Mouse (Mus musculus): Measurements from ENCODE around the gene Pld1.
A peak's percentile ranks its signal among the peaks of the same experiment; 100 is the strongest.
"Not testable (repeated sequence)": the region's sequence is repeated elsewhere in the genome, so short reads cannot be mapped to it uniquely, and the experiment has no call there.

Pld1 gene

GRCm38 (mm10) chr3:27942991-27943390 is 4.5 kb downstream of the Pld1 start:
- no peak for DNase-seq (ENCODE audit: low read depth, low spot score)

DNA sequence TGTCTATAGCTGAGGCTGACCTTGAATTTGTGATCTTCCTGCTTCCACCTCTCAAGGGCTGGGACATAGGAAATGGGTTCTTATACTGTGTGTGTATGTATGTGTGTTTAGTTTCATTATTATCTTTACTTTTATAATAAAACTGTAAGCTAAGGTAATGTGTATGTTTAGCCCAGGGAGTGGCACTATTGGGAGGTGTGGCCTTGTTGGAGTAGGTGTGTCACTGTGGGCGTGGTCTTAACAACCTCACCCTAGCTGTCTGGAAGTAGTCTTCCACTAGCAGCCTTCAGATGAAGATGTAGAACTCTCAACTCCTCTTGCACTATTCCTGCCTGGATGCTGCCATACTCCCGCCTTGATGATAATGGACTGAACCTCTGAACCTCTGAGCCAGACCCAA is 6.9 kb downstream of the Pld1 start:
- DNase-seq (ENCODE audit: low read depth, low spot score), result not testable (repeated sequence)

GRCm38 (mm10) chr3:27949175-27949872 is 10.8 kb downstream of the Pld1 start:
- DNase-seq (ENCODE audit: low read depth, low spot score), result no peak

- no peak for DNase-seq (ENCODE audit: low read depth, low spot score)
These were observed 11.4 kb downstream of the Pld1 start for GRCm38 (mm10) chr3:27949873-27950250.

DNA sequence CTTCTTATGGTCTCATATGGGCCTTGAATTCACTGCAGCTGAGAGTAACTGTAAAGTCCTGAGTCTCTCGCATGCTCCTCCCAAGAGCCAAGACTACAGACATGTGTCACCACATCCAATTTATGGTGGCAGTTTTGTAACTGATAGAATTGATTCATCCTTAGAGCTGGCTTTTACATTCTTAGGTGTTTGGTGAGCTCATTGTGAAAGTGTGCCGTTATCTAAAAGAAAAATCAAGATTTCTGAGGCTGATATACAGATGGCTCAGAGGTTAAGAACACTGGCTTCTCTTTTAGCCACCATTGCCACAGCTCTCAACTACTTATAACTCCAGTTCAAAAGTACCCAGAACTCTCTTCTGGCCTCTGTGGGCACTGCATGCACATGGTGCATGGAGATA is 12.2 kb downstream of the Pld1 start:
- no peak for DNase-seq (ENCODE audit: low read depth, low spot score)

DNA sequence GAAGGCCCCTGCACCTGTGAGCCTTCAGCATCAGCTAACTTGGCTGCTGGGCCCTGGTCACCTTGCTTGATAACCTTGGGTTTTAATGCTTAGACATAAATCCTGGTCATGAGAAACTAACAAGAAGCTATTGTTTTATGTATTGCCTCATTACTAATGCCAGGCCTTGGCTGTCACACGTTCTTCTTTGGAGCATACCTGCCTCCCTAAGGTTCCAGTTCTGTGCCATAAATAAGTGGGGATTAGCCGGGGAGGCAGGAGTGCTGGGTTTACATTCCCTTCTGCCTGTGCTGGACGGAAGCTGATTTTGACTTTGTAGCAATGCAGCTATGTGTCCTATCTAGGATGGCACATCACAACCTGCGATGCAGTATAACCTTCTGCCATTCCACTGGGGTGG is 13.2 kb downstream of the Pld1 start:
- DNase-seq (ENCODE audit: low read depth, low spot score), result no peak

- DNase-seq (ENCODE audit: low read depth, low spot score), result no peak
These were observed 17.5 kb downstream of the Pld1 start for GRCm38 (mm10) chr3:27956006-27956405.

DNA sequence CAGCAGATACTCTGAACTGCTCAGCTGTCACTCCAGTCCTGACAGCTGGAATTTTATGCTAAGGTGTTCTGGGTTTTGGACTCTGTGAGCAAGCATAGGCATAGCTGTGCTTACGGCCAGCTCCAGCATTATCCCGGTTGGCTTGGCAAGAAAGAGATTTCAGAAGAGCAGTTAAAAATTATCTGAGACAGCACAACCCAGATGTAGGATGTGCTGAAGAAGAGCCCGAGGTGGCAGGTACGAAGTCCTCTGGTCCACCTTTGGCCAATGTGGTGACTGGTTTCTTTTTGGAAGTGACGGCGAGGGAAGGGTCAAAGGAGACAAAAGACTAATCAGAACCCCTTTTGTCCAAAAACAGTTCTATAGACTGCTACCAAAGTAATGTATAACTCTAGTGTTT is 20.7 kb downstream of the Pld1 start:
- no peak for DNase-seq (ENCODE audit: low read depth, low spot score)

GRCm38 (mm10) chr3:27961162-27961561 is 22.7 kb downstream of the Pld1 start:
- no peak for DNase-seq (ENCODE audit: low read depth, low spot score)

DNA sequence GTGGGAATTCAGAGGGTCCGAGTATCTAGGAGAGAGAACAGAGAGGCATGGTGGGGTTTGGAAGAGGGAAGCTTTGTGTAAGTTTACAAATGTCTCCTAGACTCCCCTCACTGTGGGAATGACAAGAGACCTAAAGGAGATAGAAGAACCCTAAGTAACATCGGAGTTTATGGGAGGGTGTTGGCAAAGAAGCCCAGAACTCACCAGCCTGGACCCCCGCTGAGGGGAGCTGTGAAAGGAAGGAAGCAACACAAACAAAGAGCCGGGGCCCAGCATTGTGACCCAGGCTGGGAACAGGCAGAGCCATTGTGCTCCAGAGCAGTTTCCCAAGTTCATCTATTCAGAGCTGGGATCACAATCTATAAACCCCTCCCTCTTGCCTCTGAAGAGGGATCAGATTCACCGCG is 25.3 kb downstream of the Pld1 start:
- no peak for DNase-seq (ENCODE audit: low read depth, low spot score)

DNA sequence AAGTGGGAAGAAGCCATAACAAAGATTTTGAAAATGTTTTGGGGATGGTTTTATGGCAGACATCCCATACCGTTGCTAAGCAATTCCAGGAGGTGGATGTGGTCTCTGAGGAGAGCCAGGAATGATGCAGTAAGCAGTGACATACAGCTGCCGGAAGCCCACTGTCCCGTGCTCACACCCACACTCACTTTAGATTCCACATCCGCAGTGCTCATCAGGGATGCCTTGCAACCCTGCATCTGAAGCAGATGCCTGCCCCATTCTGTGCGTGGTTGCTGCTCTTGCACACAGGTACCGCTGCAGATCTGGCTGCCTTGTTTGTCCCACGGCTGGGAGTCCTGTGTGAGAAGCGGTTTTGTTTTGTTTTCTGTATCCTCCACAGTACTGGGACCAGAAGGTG is 30.2 kb downstream of the Pld1 start:
- no peak for DNase-seq (ENCODE audit: low read depth, low spot score)

DNA sequence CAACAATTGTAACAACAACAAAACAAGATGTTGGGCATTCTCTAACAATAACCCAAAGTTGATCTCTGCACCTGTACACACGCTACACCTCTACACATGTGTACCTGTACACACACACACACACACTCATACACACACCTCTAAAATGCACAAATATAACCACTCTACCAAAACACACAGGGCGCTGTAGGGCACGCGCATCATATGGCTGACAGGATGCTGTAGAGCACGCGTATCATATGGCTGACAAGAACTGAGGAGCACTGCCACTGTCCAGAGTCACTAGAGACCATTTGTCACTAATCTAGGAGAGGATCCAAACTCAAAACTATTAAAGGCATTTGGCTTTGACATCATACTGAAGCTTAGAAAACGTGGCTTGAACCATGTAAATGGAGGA is 35.4 kb downstream of the Pld1 start:
- no peak for DNase-seq (ENCODE audit: low read depth, low spot score)

DNA sequence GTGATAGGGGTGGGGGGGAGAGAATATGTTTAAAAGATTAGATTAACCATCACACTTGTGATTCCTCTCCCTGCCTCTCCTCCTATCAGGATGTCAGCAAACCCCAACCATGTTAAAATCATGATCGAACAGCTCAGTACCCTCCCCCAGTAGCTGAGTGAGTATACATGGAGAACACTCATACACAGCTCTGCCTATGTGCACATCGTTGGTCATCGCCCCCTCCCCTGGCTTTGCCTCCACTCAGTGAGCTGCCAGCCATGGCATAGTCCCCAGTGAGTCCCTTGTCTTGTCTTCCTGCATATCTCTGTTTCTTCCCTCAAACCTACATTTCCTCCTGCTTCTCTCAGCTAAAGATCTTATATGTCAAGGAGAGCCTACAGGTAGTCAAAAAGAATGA is 36.5 kb downstream of the Pld1 start:
- no peak for DNase-seq (ENCODE audit: low read depth, low spot score)

GRCm38 (mm10) chr3:27976931-27977544 is 38.5 kb downstream of the Pld1 start:
- no peak for DNase-seq (ENCODE audit: low read depth, low spot score)

DNA sequence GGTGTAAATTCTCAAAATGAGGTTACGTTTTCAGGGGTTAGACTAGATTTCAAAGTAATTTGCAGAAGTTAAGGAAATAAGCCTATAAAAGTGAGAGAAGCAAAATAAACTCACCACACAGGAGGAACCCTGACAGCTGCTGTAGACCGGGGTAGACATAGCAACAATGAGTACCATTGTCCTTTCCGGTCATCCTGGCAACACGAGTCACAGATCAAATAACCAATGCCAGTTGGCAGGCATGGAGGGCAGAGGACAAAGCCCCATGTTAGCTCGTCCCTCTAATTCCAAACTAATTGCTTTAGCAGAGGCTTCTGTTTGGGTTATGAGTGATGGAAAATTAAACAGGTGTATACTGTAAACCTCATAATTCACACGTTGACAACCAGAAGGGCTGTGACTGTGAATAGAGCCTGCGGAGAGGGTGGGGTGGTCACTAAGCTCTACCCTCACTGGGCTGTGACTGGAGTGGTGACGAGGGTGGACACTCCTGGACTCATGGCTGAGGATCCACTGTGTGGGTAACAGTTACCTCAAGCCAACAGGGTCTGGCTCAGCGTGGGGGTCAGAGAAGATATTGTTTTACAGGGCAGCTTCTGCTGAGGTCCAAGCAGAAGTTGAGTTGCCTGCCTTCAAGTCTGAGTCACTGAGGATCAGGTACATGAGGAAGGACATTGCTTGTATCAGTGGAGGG is 39.7 kb downstream of the Pld1 start:
- no peak for DNase-seq (ENCODE audit: low read depth, low spot score)

DNA sequence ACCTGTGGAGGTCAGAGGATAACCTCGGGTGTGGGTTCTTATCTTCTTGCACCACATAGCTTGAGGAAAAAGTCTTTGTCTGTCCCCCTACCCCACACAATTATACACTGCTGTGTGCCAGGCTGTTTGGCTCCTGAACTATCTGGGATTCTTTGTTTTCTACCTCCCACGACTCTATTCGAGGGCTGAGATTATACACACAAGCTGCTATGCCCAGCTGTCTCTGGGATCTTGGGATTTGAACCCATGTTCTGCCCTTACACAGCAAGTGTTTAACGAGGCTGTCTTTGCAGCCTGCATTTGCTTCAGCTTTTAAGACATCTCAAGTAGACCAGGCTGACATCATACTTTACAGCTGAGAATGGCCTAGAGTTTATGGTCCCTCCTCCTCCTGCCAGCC is 43.1 kb downstream of the Pld1 start:
- no peak for DNase-seq (ENCODE audit: low read depth, low spot score)

DNA sequence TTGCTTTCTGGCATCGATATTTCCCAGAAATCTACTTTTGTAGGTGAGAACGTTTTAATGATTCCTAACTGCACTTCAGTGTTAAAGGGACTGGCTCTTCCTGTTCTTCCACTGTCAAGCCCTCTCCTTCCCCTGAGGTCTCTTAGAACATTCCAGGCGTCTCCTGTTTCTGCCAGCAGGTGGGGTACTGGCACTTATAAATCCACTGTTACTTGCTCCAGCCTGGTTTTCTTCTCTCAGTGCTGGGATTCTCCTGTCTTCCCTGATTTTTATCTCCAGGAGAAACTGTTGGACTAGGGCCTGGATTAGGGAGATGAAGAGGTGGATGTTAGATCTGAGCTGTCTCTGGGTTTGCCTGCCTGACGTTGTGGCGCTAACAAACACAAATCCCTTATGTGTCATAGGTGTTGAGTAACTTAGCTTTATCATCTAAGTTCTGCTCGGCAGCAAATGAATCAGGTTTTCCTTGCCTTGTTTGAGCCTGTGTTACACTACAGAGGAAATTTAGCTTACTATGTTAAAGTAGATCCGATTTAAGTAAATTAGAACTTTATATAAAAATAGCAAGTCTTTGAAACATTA is 44.0 kb downstream of the Pld1 start:
- peak; percentile 21 for DNase-seq (ENCODE audit: low read depth, low spot score)

DNA sequence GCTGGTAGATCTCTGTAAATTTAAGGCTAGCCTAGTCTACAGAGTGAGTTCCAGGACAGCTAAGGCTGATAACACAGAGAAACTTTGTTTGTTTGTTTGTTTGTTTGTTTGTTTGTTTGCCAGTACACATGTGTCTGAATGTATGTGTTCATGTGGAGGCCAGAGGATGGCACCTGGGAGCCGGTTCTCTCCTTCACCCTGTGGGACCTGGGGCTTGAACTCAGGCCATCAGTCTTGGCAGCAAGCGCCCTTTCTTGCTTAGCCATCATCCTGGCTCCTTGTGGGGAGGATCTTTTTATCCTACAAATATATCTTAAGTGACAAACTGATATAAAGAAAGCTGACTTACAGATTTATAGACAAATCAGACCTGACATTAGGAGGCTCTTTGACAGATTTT is 44.8 kb downstream of the Pld1 start:
- DNase-seq (ENCODE audit: low read depth, low spot score), result no peak

DNA sequence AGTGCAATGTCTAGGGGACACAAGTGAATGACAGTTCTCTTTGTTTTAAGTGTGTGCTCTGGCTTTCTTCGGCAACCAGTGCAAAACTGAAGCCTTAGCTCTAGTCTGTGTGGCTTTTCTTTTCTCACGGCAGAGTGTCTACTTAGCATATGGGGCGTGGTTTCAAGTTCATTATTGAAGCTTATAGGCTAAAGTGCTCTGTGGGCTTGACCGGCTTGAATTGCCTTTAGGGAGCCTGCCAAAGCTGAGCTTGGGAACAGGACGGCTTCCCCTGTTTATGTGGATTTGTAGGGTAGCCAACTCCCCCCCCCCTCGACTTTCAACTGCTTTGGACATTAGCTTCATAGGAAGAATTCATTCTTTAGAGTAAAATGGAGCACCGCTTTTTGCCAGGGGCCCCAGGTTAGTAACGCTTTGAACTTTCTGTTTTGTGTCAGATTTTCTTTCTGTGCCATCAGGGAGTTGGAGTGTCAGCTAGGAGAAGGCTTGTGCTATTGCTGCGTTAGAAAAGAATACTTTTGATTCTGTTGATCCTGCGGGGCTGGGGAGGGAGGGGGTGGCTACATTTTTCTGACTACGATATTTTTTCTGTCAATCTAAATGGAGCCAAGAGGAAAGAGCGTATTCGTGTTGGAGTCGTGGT is 45.6 kb downstream of the Pld1 start:
- peak; percentile 56 for DNase-seq (ENCODE audit: low read depth, low spot score)

DNA sequence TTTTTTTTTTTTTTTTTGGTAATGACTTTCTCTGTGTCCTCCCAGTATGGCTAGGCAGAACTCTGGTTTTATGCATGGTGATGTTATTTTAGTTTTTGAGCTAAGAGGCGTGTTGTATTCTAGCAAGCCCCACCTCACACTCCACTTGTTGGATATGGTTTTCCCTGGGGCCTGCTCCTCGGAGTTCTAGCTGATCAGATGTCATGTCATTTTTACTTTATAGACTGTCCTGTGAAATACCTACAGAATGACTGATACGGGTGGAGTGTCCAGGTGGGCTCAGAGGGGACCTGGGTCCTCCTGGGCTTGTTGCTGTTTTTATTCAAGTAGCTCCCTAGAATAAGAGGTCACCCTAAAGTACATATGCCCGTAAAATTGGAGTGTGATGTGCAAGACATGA is 46.1 kb downstream of the Pld1 start:
- DNase-seq (ENCODE audit: low read depth, low spot score), result no peak

DNA sequence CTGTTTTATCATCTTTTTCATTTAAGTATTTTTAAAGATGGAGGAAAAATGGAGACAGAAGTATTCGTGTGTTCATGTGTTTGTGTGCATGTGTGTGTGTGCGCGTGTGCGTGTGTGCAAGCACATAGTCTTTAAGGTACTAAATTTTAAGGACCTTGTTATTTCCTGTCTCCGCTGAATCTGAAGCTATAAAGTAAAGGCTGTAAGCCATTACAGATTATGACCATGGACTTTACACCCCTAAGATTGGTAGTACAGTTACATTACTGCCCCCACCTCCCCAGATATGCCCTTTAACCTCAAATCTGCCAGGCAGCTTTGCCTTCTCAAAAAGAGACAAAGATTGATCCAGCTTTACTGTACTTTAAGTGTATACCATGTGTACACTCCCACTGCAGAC is 46.8 kb downstream of the Pld1 start:
- no peak for DNase-seq (ENCODE audit: low read depth, low spot score)

- no peak for DNase-seq (ENCODE audit: low read depth, low spot score)
These were observed 49.5 kb downstream of the Pld1 start for GRCm38 (mm10) chr3:27987891-27988536.

All from CD4-positive, CD25-positive, alpha-beta regulatory T cell, adult 2 months (primary cell).